Mouse (Mus musculus) activated CD4-positive, CD25-positive, alpha-beta regulatory T cell, adult 9 weeks (primary cell): Measurements from ENCODE around the gene Gtf2h4. TPM values are rescaled to one million over a fixed set of nuclear protein-coding genes. Genes with fewer than 3 reads are reported as not detected.

Experiments used
- polyA plus RNA-seq: library from polyadenylated mRNA; unstranded; fragments of 100-300 nt; shearing (Covaris generic); gene quantifications from one replicate; pipeline ENCODE4 v1.2.1, GENCODE M21; 2017

Gtf2h4 gene
- 29.3 TPM for polyA plus RNA-seq

DNA sequence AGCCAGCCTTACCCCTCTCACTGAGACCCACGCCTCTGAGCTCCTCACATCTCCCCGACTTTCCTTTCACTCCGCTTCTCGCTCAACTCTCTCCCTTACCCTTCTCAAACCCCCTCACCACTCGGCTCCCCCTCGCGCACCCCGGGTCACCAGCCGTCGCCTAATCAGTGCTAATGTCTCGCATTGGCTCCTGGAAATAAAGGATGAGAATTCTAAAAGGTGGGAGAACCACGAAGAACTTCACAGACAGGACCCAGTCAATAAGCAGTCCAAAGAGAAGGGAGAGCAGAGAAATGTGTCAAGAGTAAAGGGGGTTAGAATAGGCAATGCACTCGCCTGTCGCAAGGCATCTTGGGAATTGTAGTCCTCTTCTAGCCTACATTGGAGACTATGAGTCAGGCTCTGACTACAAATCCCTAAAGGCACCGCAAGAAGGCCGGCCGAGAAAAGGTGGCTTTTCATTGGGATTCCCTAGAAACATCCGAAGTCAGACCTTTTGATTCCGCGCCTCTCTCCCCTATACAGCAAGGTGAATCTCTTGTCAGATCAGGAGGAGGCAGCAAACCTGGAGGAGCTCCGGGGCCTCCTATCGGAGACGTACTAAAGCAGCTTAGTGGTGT is at the start of gene Gtf2h4:
TSS of gene Gtf2h4 (minus strand) at position 324 of the 620 bp plus-strand sequence.

DNA sequence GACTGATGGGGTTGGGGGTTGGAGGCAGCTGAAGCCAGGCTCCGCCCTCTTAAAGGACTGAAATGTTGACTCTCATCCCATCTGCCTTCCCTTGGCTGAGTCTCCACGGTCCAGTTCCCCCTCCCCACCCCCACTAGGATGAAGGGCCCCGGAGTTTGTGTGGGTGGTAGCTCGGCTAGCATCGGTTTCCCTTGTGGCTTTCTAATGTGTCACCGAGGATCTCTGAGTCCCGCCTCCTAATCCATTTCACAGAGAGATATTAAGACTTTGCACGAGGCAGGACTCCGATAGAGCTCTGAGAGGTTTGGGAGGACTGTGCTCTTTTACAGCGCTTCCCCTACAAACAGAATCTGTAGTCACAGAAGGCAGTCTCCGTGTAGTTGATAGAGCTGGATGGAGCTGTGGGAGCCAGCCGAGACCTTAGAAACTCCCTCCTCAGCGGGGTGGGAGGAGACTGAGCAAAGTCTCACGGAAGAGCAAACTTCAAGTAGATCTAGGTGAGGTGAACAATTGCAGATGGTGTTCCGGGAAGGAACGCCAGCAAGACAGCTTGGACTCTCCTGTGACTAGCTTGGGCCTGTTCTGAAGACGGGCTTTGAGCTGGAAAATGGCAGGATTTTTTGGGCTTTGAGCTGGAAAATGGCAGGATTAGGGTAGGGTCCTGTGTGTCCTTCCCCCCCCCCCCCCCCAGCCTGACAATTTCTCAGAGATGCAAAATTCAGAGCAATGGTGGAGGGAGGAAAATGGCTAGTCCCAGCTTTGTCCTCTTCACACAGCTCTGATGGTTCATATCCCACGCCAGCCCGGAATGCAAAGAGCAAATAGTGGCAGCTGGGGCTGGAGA is 31.3 kb upstream of the Gtf2h4 start, which contains the start of gene Ddr1:
TSS of gene Ddr1 (minus strand) at position 1 of the 844 bp plus-strand sequence.

DNA sequence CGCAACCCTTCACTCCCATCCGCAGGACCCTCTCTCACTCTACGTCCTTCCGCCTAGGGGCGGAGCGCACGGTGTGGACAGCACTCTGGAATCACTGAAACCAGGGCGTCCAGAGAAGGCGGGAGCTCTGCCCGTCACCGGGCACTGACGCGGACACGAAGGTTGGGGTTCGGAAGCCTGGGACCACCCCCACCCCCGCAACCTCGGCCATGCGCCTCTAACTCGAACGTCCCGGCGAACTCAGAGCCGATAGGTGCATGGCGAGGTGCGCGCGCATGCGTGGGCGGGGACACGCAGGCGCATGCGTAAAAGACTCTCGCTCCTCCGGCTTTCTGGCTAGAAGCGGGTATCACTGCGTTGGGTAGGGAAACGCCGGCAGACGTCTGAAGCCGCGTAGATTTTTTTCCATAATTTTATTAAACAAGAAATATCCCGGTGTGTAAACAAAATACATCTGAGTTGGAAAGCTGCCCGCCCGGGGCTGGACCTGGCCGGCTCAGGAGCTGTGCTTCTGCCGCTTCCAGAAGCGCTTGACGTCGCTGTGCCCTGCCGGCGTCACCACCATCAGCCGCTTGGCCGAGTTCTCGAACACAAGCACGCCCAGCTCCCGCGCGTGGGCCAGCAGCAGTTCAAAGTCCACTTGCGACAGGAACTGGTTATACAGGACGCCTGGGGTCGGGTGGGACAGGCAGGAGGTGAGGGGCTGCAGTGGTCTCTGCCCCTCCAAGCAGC is 6.0 kb downstream of the Gtf2h4 start, which contains the start of gene Vars2:
TSS of gene Vars2 (minus strand) at position 259 of the 732 bp plus-strand sequence.

DNA sequence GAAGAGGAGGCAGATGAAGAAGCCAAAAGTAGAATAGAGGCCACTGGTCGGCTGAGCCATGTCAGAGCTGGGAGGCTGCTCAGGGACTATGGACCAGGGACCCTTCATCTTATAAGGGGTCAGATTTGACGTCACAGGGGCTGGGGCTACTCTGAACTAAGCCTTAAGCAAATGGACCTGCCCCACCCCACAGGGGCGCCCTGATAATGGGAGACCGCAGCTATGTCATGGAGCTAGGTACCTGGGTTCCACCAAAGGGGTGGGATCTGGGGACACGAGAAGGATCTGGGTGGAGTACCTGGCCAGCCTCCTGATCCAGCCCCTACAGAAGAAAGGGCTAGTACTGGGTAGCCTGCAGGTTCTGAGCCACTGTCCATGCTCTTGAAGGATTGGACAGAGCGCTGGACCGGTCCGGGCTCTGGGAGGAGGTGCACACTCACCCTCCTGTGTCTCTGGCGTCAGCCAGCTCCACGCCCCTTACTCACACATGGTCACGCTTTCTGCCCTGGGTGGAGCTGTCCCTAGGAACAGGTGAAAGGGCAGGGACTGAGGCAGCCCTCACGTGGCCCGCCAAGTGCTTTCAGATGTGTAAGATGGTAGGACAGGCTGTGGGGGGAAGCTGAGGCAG is 29.8 kb downstream of the Gtf2h4 start, which contains the start of gene Mucl3:
TSS of gene Mucl3 (minus strand) at position 87 of the 628 bp plus-strand sequence.

DNA sequence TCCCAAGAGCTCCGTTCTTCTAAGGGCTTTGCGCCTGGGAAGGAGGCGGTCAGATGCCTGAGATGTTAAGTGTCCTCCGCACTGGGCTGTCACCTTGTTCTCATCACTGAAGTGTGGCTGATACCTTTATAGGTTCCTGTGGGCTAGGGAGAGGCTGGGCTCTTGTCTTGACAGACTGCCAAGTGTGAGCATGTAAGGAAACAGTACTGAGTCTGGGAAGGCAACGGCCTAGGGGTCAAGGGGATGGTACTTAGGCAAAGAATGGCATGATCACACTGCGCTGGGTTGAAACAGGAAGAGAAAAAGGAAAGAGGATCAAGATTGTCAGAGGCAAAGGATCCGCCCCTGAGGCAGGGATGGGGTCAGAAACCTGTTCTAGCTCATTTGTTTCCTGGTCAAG is 47.0 kb downstream of the Gtf2h4 start, which contains the start of gene Gm9573:
TSS of gene Gm9573 (minus strand) at position 101 of the 400 bp plus-strand sequence.

Other genes with a start within 250 kb of the Gtf2h4 start
- gene H2-Q6, start 248.9 kb downstream of the Gtf2h4 start, polyA plus RNA-seq = 973 TPM
- gene H2-Q7, start 234.6 kb downstream of the Gtf2h4 start, polyA plus RNA-seq = 2,993 TPM
- gene H2-Q10, start 203.7 kb downstream of the Gtf2h4 start, polyA plus RNA-seq = 30.2 TPM
- gene Pou5f1, start 167.7 kb downstream of the Gtf2h4 start, polyA plus RNA-seq = not detected
- gene Tcf19, start 156.9 kb downstream of the Gtf2h4 start, polyA plus RNA-seq = 21.5 TPM
- gene Cchcr1, start 156.6 kb downstream of the Gtf2h4 start, polyA plus RNA-seq = 17.8 TPM
- gene Psors1c2, start 140.5 kb downstream of the Gtf2h4 start, polyA plus RNA-seq = not detected
- not detected for gene Cdsn, start 121.6 kb downstream of the Gtf2h4 start, polyA plus RNA-seq
- gene 2300002M23Rik, start 106.3 kb downstream of the Gtf2h4 start, polyA plus RNA-seq = not detected
- not detected for gene Sfta2, start 72.2 kb downstream of the Gtf2h4 start, polyA plus RNA-seq
- gene Gm9573, start 47.1 kb downstream of the Gtf2h4 start, polyA plus RNA-seq = not detected
- 0.21 TPM for gene Mucl3, start 30.0 kb downstream of the Gtf2h4 start, polyA plus RNA-seq
- 35.4 TPM for gene Vars2, start 6.1 kb downstream of the Gtf2h4 start, polyA plus RNA-seq
- gene Ddr1, start 30.9 kb upstream of the Gtf2h4 start, polyA plus RNA-seq = 4.8 TPM
- gene Ier3, start 147.9 kb upstream of the Gtf2h4 start, polyA plus RNA-seq = 0.89 TPM
- 48.6 TPM for gene Flot1, start 149.5 kb upstream of the Gtf2h4 start, polyA plus RNA-seq
- gene Tubb5, start 164.6 kb upstream of the Gtf2h4 start, polyA plus RNA-seq = 154 TPM
- gene Mdc1, start 167.8 kb upstream of the Gtf2h4 start, polyA plus RNA-seq = 17.8 TPM
- 27.3 TPM for gene Nrm, start 187.6 kb upstream of the Gtf2h4 start, polyA plus RNA-seq
- 596 TPM for gene Ppp1r18, start 191.9 kb upstream of the Gtf2h4 start, polyA plus RNA-seq
- 28.1 TPM for gene Dhx16, start 206.1 kb upstream of the Gtf2h4 start, polyA plus RNA-seq
- gene 2310061I04Rik, start 223.7 kb upstream of the Gtf2h4 start, polyA plus RNA-seq = 28.9 TPM
- 28.4 TPM for gene Atat1, start 236.3 kb upstream of the Gtf2h4 start, polyA plus RNA-seq
- gene Mrps18b, start 242.7 kb upstream of the Gtf2h4 start, polyA plus RNA-seq = 77.6 TPM
- gene Ppp1r10, start 242.7 kb upstream of the Gtf2h4 start, polyA plus RNA-seq = 62.6 TPM